Mouse (Mus musculus) midbrain, embryonic 11.5 days (tissue): ENCODE measurements around the gene 3110009E18Rik. TPM values are rescaled to one million over a fixed set of nuclear protein-coding genes. Genes with fewer than 3 reads are reported as not detected.

Experiments
- ATAC-seq: fragments of 200-750 bp; cut with Nextera tagmentation; 2 replicates; pipeline ENCODE4 v1.8.0; 2017; ENCODE audit warnings: moderate TSS enrichment, moderate library complexity; ENCODE audit not compliant: low FRiP score
- DNase-seq: peaks from one replicate; pipeline ENCODE4 v3.0.0; 2015; ENCODE audit warnings: low spot score; ENCODE audit errors: missing footprints
- H3K27ac ChIP-seq: fragments of 300-500 bp; sonication (generic); 2 replicates; pipeline ENCODE4 v1.5.1; 2014; ENCODE audit warnings: low read depth, low read length
- H3K27me3 ChIP-seq: fragments of 300-500 bp; sonication (generic); 2 replicates; pipeline ENCODE4 v1.6.1; 2014; ENCODE audit warnings: mild to moderate bottlenecking, low read length, moderate library complexity, mixed read lengths; ENCODE audit not compliant: control insufficient read depth, insufficient read depth
- H3K36me3 ChIP-seq: fragments of 300-500 bp; sonication (generic); 2 replicates; pipeline ENCODE4 v1.6.1; 2014; ENCODE audit warnings: mild to moderate bottlenecking, low read length, moderate library complexity, mixed read lengths; ENCODE audit not compliant: control insufficient read depth, insufficient read depth
- H3K4me1 ChIP-seq: fragments of 300-500 bp; sonication (generic); 2 replicates; pipeline ENCODE4 v1.6.1; 2014; ENCODE audit warnings: low read length; ENCODE audit not compliant: control insufficient read depth, insufficient read depth
- H3K4me2 ChIP-seq: fragments of 300-500 bp; sonication (generic); 2 replicates; pipeline ENCODE4 v1.6.1; 2014; ENCODE audit warnings: mild to moderate bottlenecking, moderate library complexity
- H3K4me3 ChIP-seq: fragments of 300-500 bp; sonication (generic); 2 replicates; pipeline ENCODE4 v1.5.1; 2014; ENCODE audit warnings: low read depth, low read length
- H3K9ac ChIP-seq: fragments of 300-500 bp; sonication (generic); 2 replicates; pipeline ENCODE4 v1.6.1; 2014; ENCODE audit warnings: low read length
- H3K9me3 ChIP-seq: fragments of 300-500 bp; sonication (generic); 2 replicates; pipeline ENCODE4 v1.6.1; 2016; ENCODE audit warnings: low read length; ENCODE audit not compliant: control insufficient read depth
- WGBS: fragments of 180-500 bp; shearing (Covaris S2); extraction: QIAGEN DNeasy Blood & Tissue Kit; methylation state at CpG from one replicate; pipeline ENCODE4 v1.1.7; 2014; 5-methylcytosine and 5-hydroxymethylcytosine counted together
- polyA plus RNA-seq: library from polyadenylated mRNA; unstranded; fragments of >200 nt; fragmentation: Nextera tagmentation; extraction: Ambion mirVana; gene quantifications from 2 replicates; pipeline ENCODE4 v1.2.1, GENCODE M21; 2014

3110009E18Rik gene
- polyA plus RNA-seq, 1 experiment from 2014 or later, result 27.1 TPM

DNA sequence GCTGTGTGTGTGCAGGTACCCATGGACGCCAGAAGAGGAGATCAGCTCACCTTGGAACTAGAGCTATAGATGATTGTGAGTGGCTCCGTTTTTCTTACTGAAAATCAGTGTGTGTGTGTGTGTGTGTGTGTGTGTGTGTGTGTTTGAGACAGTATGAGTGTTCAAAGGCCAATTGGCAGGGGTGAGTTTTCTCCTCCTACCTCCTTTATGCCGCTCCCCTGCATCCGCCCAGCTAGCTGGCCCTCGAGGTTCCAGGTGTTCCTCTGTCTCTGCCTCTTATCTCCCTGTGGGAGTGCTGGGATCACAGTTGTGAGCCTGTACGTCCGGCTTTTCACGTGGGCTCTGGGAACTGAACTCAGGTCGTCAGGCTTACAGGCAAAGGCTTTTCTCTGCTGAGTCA, 5.3 kb downstream of the 3110009E18Rik start:
- no peak overlapping the region for H3K27ac ChIP-seq
- ATAC-seq, result no peak
- peaks cover 2% of the 10 kb centered on the region; the same call in 1 of the 2 replicates for H3K4me1 ChIP-seq
- H3K9me3 ChIP-seq, result no peaks in the 10 kb centered on the region
- H3K4me3 ChIP-seq, result no peak overlapping the region
- 79% methylated on average over 9 of the region's 9 CpGs for WGBS
- no peaks in the 10 kb centered on the region for H3K27me3 ChIP-seq
- no peak overlapping the region for H3K9ac ChIP-seq
- H3K36me3 ChIP-seq, result no peaks in the 10 kb centered on the region
- no peak for DNase-seq
- H3K4me2 ChIP-seq, result no peak overlapping the region

DNA sequence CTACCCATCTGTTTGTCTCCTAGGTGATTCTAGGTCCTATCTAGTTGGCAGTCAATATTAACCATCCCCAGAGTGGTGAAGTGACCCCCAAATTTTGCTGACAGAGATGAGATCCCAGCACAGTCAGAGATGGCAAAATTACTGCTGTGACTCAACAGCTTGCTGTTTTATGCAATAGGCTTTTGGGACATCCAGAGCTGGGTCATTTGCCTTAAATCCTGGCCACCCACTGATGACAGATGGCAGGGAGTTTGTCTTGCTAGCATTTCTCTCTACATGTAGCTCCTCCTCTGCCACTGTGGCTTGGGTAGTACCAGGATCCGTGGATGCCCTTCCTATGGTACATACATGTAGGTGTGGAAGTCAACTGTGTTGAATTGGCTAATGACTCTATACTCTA, 11.4 kb downstream of the 3110009E18Rik start:
- DNase-seq (no peak), ATAC-seq (no peak)
- H3K27me3 ChIP-seq, result no peaks in the 10 kb centered on the region
- no peak overlapping the region for H3K27ac ChIP-seq
- H3K9me3 ChIP-seq, result no peaks in the 10 kb centered on the region
- no peaks in the 10 kb centered on the region for H3K36me3 ChIP-seq
- H3K4me1 ChIP-seq, result no peaks in the 10 kb centered on the region
- H3K9ac ChIP-seq, result no peak overlapping the region
- no peak overlapping the region for H3K4me2 ChIP-seq
- no peak overlapping the region for H3K4me3 ChIP-seq
- WGBS, result 83% methylated on average over 1 of the region's 1 CpGs

DNA sequence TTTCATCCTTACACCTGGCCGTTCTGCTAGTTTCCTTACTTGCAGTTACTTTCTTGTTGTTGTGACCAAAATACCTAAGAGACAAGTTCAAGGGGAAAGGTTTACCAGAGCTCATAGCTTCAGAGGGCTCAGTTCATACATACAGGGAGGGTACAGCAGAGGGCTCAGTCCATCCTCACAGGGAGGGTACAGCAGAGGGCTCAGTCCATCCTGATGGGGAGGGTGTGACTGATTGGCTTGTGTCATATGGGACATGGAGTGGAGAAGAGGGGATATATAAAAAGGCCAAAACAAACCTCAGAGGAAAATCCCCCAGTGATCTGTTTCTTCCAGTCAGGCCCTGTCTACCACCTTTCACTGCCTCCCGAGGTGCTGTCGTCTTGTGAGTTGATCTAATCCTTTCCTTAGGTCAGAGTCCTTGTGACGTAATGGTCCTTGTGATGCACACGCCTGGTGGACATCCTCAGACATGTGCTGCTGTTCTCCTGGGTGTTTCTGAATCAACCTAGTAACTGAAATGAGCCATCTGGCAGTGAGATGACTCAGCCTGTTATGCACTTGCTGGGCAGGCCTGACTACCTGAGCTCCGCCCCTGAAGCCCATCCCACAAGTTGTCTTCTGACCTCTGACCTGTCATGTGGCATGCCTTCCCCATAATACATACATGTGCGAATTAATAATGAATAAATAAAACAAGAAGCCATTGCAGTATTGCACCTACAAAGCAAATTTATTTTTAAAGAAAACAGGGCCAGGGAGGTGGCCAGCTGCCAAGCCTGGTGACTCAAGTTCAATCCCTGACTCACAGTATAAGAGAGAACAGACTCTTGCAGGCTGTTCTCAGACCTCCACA, 15.2 kb downstream of the 3110009E18Rik start:
- 85% methylated on average over 7 of the region's 7 CpGs for WGBS
- H3K9ac ChIP-seq, result no peak overlapping the region
- H3K27ac ChIP-seq, result no peak overlapping the region
- DNase-seq, result no peak
- no peaks in the 10 kb centered on the region for H3K36me3 ChIP-seq
- H3K4me2 ChIP-seq, result no peak overlapping the region
- H3K4me1 ChIP-seq, result peaks cover 3% of the 10 kb centered on the region; the same call in 1 of the 2 replicates
- H3K27me3 ChIP-seq, result no peaks in the 10 kb centered on the region
- ATAC-seq, result no peak
- no peaks in the 10 kb centered on the region for H3K9me3 ChIP-seq
- H3K4me3 ChIP-seq, result no peak overlapping the region

GRCm38 (mm10) chr1:120138923-120139540, 18.0 kb downstream of the 3110009E18Rik start:
- H3K9me3 ChIP-seq, result no peaks in the 10 kb centered on the region
- H3K27me3 ChIP-seq, result no peaks in the 10 kb centered on the region
- ATAC-seq, result no peak
- peaks cover 3% of the 10 kb centered on the region; the same call in 1 of the 2 replicates for H3K4me1 ChIP-seq
- 26% methylated on average over 7 of the region's 7 CpGs for WGBS
- no peak overlapping the region for H3K4me3 ChIP-seq
- H3K9ac ChIP-seq, result no peak overlapping the region
- H3K4me2 ChIP-seq, result no peak overlapping the region
- H3K36me3 ChIP-seq, result no peaks in the 10 kb centered on the region
- DNase-seq, result no peak
- H3K27ac ChIP-seq, result no peak overlapping the region

DNA sequence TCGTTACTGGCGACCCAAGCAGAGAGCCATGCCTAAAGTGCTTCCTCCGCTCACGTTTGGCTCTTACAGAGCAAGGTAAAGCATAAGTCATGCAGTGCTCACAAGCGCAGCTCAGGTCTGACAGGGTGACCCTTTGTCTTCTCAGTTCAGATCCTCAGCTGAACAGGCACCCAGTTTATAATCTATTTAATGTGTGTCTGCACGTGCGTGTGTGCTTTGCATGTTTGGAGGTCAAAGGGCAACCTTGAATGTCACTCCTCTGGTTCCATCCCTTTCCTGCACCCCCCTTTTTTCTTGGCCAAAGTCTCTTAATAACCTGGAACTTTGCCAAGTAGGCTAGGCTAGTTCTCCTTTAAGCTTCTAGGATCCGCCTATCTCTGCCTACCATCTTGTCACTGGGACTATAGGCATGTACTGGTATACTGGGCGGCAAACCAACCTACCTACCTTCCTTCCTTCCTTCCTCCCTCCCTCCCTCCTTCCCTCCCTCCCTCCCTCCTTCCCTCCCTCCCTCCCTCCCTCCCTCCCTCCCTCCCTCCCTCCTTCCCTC, 19.2 kb downstream of the 3110009E18Rik start:
- 91% methylated on average over 9 of the region's 9 CpGs for WGBS

DNA sequence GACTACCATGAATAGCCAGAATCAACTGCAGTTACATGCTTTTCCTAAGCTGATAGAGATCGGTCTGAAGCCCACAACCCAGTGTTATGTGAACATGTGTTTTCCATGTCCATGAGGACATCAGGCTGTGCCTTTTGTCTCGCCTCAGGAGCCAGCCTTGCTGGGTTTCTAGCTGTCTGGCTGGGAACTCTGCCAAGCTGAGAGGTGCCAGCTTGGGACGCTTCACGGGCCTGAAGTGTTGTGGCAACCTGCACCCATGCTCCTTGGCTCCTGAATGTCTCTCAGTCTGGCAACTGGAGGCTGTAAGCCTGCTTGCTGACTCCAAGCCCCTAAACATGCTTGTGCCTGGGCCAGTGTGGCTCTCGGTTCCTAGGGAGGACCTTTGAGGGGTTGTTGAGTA, 21.6 kb downstream of the 3110009E18Rik start:
- H3K27me3 ChIP-seq, result no peaks in the 10 kb centered on the region
- ATAC-seq (no peak), DNase-seq (no peak)
- no peak overlapping the region for H3K4me2 ChIP-seq
- no peak overlapping the region for H3K9ac ChIP-seq
- no peak overlapping the region for H3K4me3 ChIP-seq
- 80% methylated on average over 5 of the region's 5 CpGs for WGBS
- H3K9me3 ChIP-seq, result no peaks in the 10 kb centered on the region
- no peaks in the 10 kb centered on the region for H3K36me3 ChIP-seq
- H3K27ac ChIP-seq, result no peak overlapping the region
- H3K4me1 ChIP-seq, result peaks cover 3% of the 10 kb centered on the region; the same call in 1 of the 2 replicates

More for the DNA sequence above, 19.2 kb downstream of the 3110009E18Rik start:
- ATAC-seq (no peak), DNase-seq (no peak)
- H3K27ac ChIP-seq, result no peak overlapping the region
- H3K27me3 ChIP-seq, result no peaks in the 10 kb centered on the region
- peaks cover 3% of the 10 kb centered on the region; the same call in 1 of the 2 replicates for H3K4me1 ChIP-seq
- H3K36me3 ChIP-seq, result no peaks in the 10 kb centered on the region
- H3K9ac ChIP-seq, result no peak overlapping the region
- no peaks in the 10 kb centered on the region for H3K9me3 ChIP-seq
- H3K4me2 ChIP-seq, result no peak overlapping the region
- H3K4me3 ChIP-seq, result no peak overlapping the region

- Histone ChIP-seq H3K27ac (no peak overlapping the region), H3K9me3 (no peaks in the 10 kb centered on the region), H3K9ac (no peak overlapping the region), H3K4me2 (no peak overlapping the region), H3K36me3 (no peaks in the 10 kb centered on the region), H3K4me1 (no peaks in the 10 kb centered on the region), H3K4me3 (no peak overlapping the region), H3K27me3 (no peaks in the 10 kb centered on the region)
- ATAC-seq (no peak), DNase-seq (no peak)
- WGBS, result 84% methylated on average over 8 of the region's 8 CpGs
These were observed 24.7 kb downstream of the 3110009E18Rik start for GRCm38 (mm10) chr1:120145527-120146216.

DNA sequence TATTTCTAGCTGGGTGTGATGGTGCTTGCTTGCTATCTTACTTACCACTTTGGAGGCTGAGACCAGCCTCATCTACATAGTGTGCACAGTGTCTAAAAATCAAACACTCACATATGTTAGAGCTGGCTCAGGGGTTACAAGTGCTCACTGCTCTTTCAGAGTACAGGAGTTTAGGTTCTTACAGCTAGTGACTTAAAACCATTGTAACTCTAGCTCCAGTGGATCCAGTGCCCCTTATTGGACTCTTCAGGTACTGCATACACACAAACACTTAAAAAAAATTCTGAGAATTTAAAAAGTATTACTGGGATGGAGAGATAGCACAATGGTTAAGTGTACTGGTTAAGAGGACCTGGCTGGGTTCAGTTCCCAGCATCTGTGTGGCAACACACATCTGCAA, 26.0 kb downstream of the 3110009E18Rik start:
- Histone ChIP-seq H3K9ac (no peak overlapping the region), H3K27ac (no peak overlapping the region), H3K9me3 (no peaks in the 10 kb centered on the region), H3K4me3 (no peak overlapping the region), H3K36me3 (no peaks in the 10 kb centered on the region), H3K4me1 (no peaks in the 10 kb centered on the region), H3K4me2 (no peak overlapping the region), H3K27me3 (no peaks in the 10 kb centered on the region)
- no peak for ATAC-seq
- no peak for DNase-seq

DNA sequence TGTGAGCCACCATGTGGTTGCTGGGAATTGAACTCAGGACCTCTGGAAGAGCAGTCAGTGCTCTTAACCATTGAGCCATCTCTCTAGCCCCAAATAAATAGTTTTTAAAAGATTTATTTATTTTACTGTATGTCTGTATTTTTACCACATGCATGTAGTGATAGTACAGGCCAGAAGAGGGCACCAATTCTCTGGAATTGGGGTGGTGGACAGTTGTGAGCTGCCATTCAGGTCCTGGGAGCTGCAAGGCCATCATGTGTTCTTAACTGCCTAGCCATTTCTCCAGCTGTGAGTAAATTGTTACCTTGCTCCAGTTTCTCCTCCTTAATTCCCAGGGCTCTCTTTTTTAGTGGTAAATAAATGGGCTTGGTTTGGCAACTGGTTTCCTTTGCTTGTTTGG, 33.2 kb downstream of the 3110009E18Rik start:
- Histone ChIP-seq H3K4me1 (no peaks in the 10 kb centered on the region), H3K27me3 (no peaks in the 10 kb centered on the region), H3K4me3 (no peak overlapping the region), H3K27ac (no peak overlapping the region), H3K36me3 (no peaks in the 10 kb centered on the region), H3K9ac (no peak overlapping the region), H3K4me2 (no peak overlapping the region), H3K9me3 (no peaks in the 10 kb centered on the region)
- DNase-seq, result no peak
- ATAC-seq, result no peak
